Mouse (Mus musculus) MEL (cell line): ENCODE measurements around the gene Mavs.

Experiments
- CTCF ChIP-seq, 3 experiments: IDR thresholded peaks in 2 of 3; conservative IDR thresholded peaks in 1 of 3; 2 replicates each; pipeline ENCODE4 v1.5.1; 2011 to 2012; ENCODE audit warnings: low read length in 3 of 3, low read depth in 2 of 3, mild to moderate bottlenecking in 2 of 3, improper control_type of control experiment in 1 of 3, inconsistent platforms in 1 of 3, mixed read lengths in 1 of 3, moderate library complexity in 1 of 3; ENCODE audit not compliant: control insufficient read depth in 1 of 3, insufficient read depth in 1 of 3, poor library complexity in 1 of 3, severe bottlenecking in 1 of 3
- EP300 ChIP-seq, 2 experiments: IDR thresholded peaks; 2 replicates each; pipeline ENCODE4 v1.6.1; 2011; ENCODE audit warnings: improper control_type of control experiment in 2 of 2, low read length in 2 of 2, low read depth in 1 of 2, mild to moderate bottlenecking in 1 of 2
- KAT2A ChIP-seq: conservative IDR thresholded peaks from 2 replicates; pipeline ENCODE4 v1.6.1; 2012; ENCODE audit warnings: low read depth, low read length, improper control_type of control experiment, inconsistent platforms
- POLR2A ChIP-seq, 2 experiments: IDR thresholded peaks; 2 replicates each; pipeline ENCODE4 v1.6.1; 2011 to 2012; ENCODE audit warnings: low read length in 2 of 2, mild to moderate bottlenecking in 2 of 2, control low read depth in 1 of 2, improper control_type of control experiment in 1 of 2, low read depth in 1 of 2, moderate library complexity in 1 of 2; ENCODE audit not compliant: control insufficient read depth in 1 of 2, insufficient read depth in 1 of 2, poor library complexity in 1 of 2
- RAD21 ChIP-seq: IDR thresholded peaks from 2 replicates; pipeline ENCODE4 v1.6.1; 2011; ENCODE audit warnings: mild to moderate bottlenecking, low read depth, low read length, improper control_type of control experiment
- RCOR1 ChIP-seq: IDR thresholded peaks from 2 replicates; pipeline ENCODE4 v1.6.1; 2012; ENCODE audit warnings: low read depth, mild to moderate bottlenecking, inconsistent platforms, low read length, improper control_type of control experiment
- ZC3H11A ChIP-seq: IDR thresholded peaks from 2 replicates; pipeline ENCODE4 v1.6.1; 2012; ENCODE audit warnings: low read depth, mild to moderate bottlenecking, inconsistent platforms, low read length, improper control_type of control experiment
- ZNF384 ChIP-seq: IDR thresholded peaks from 2 replicates; pipeline ENCODE4 v1.6.1; 2012; ENCODE audit warnings: low read depth, mild to moderate bottlenecking, inconsistent platforms, low read length, improper control_type of control experiment

DNA sequence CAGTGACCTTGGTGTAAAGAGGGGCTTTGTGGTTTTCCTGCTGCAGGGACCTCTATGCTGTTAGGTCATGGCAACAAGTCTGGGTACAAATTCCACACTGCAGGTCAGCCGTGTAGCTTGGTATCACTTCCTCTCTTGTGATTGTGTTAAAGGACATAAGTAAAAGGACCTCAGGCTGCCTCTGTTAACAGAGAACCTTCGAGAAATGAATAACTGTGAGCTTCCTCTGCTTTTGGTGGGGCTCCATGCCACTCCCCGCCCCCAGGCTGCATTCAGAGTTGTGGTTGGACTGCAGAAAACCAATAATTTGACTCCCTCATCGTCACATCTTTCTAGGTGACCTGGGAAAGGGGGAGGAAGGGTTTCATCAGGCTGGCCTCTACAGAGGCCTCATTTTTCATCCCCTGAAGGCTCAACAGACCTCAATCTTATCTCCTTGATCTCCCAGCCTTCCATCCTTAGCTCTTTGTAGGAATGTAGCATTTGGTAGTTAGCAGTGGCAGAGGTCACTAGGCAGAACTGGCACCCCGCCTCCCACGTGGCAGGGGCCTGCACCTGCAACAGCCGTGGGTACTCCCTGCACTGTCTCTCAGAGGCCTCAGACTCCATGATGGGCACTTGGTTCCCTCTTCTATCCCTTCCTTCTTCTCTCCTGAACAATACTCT, 1.2 kb downstream of the Mavs start:
- TF ChIP-seq EP300 (IDR thresholded peaks at IDR 0.05; ENCODE audit: low read depth in 1 of 2, low read length in 2 of 2) (no peak), CTCF (IDR thresholded peaks at IDR 0.05 in 2 of 3, conservative IDR thresholded peaks at IDR 0.05 in 1 of 3; ENCODE audit: control insufficient read depth in 1 of 3, insufficient read depth in 1 of 3, low read depth in 2 of 3, low read length in 3 of 3, poor library complexity in 1 of 3, severe bottlenecking in 1 of 3) (no peak), RCOR1 (0 out of 2 replicates have a peak, but pooled peaks have one; percentile 47), POLR2A (IDR thresholded peaks at IDR 0.05; ENCODE audit: control insufficient read depth in 1 of 2, insufficient read depth in 1 of 2, low read depth in 1 of 2, low read length in 2 of 2, poor library complexity in 1 of 2) (peak in 1 of 2 experiments; percentile 58; a peak in 2 of 4 replicates), ZNF384 (no peak), KAT2A (no peak), ZC3H11A (no peak), RAD21 (no peak)
